Mouse (Mus musculus): ENCODE data around the gene Zbed4.

- TF ChIP-seq POLR2A (IDR thresholded peaks at IDR 0.05; ENCODE audit: extremely low read depth, insufficient read depth, low read length) (no peak), CTCF (IDR thresholded peaks at IDR 0.05; ENCODE audit: low read depth, low read length) (no peak)
These were observed 10.1 kb upstream of the Zbed4 start for GRCm38 (mm10) chr15:88741366-88741765.
